Mouse (Mus musculus) cerebellum, adult 11-12 months (tissue): ENCODE results near the gene Tmem161a.
"Not testable (repeated sequence)": the region's sequence is repeated elsewhere in the genome, so short reads cannot be mapped to it uniquely, and the experiment has no call there.

Experiments
- DNase-seq: peaks from one replicate; pipeline ENCODE4 v3.0.0; 2022

Tmem161a gene

GRCm38 (mm10) chr8:70212112-70213055, 40.2 kb downstream of the Tmem161a start, which contains the start of gene Slc25a42:
Slc25a42 (minus strand) TSS chr8:70212305.
- DNase-seq: peak; percentile 100

GRCm38 (mm10) chr8:70214411-70214810, 42.3 kb downstream of the Tmem161a start:
- no peak for DNase-seq

- DNase-seq: no peak
Measured at GRCm38 (mm10) chr8:70215092-70215491, 42.9 kb downstream of the Tmem161a start.

- DNase-seq: not testable (repeated sequence)
Measured at GRCm38 (mm10) chr8:70216161-70216560, 44.0 kb downstream of the Tmem161a start.

GRCm38 (mm10) chr8:70216566-70216965, 44.4 kb downstream of the Tmem161a start:
- DNase-seq: peak; percentile 85

GRCm38 (mm10) chr8:70217441-70217840, 45.3 kb downstream of the Tmem161a start:
- no peak for DNase-seq

- DNase-seq: no peak
Measured at GRCm38 (mm10) chr8:70219107-70219684, 47.0 kb downstream of the Tmem161a start.

GRCm38 (mm10) chr8:70220236-70220840, 48.2 kb downstream of the Tmem161a start:
- peak; percentile 67 for DNase-seq

- DNase-seq: no peak
Measured at GRCm38 (mm10) chr8:70220911-70221310, 48.8 kb downstream of the Tmem161a start.

GRCm38 (mm10) chr8:70222041-70222440, 49.9 kb downstream of the Tmem161a start:
- no peak for DNase-seq

GRCm38 (mm10) chr8:70223341-70223740, 51.2 kb downstream of the Tmem161a start:
- DNase-seq: no peak

GRCm38 (mm10) chr8:70227997-70228396, 55.8 kb downstream of the Tmem161a start:
- DNase-seq: no peak

- DNase-seq: no peak
Measured at GRCm38 (mm10) chr8:70230837-70231236, 58.7 kb downstream of the Tmem161a start.
